Mouse (Mus musculus) left cerebral cortex, postnatal 14 days (tissue): Measurements from ENCODE around the gene Exoc4. TPM values are rescaled to one million over a fixed set of nuclear protein-coding genes. Genes with fewer than 3 reads are reported as not detected.

Experiments used
- DNase-seq, 2 experiments: peaks; one replicate each; pipeline ENCODE4 v3.0.0; 2021 to 2022; ENCODE audit warnings: low spot score in 2 of 2, mixed read lengths in 1 of 2
- intact Hi-C: fragments of 180-260 bp; cut with DNase I; formaldehyde crosslinking; loops from one replicate; pipeline ENCODE4 v1.15.1; 2025
- total RNA-seq, 2 experiments: library from RNA; stranded (reverse); gene quantifications; 2 replicates each; pipeline ENCODE4 v1.2.3; 2021

Exoc4 gene
- total RNA-seq, 2 experiments from 2014 or later: 74.2 to 74.8 TPM

- no peak for DNase-seq
- intact Hi-C loops: no loop called here
Measured at GRCm38 (mm10) chr6:33814386-33814785, 565.5 kb downstream of the Exoc4 start.

- no peak for DNase-seq
- intact Hi-C loops: no loop called here
Measured at GRCm38 (mm10) chr6:33823171-33823570, 574.3 kb downstream of the Exoc4 start.

- peak; percentile 62 to 65 for DNase-seq
- intact Hi-C loops: no loop called here
Measured at GRCm38 (mm10) chr6:33823777-33824302, 575.0 kb downstream of the Exoc4 start.

- peak in 1 of 2 experiments; percentile 52 for DNase-seq
- intact Hi-C loops: no loop called here
Measured at GRCm38 (mm10) chr6:33828499-33828898, 579.6 kb downstream of the Exoc4 start.

- DNase-seq: no peak
- intact Hi-C loops: no loop called here
Measured at GRCm38 (mm10) chr6:33829261-33829660, 580.4 kb downstream of the Exoc4 start.

- intact Hi-C loops: no loop called here
- DNase-seq: no peak
Measured at GRCm38 (mm10) chr6:33831276-33831675, 582.4 kb downstream of the Exoc4 start.

- intact Hi-C loops: no loop called here
Measured at GRCm38 (mm10) chr6:33832978-33833377, 584.1 kb downstream of the Exoc4 start.

GRCm38 (mm10) chr6:33836048-33836780, 587.3 kb downstream of the Exoc4 start:
- no peak for DNase-seq
- intact Hi-C loops: no loop called here

More at GRCm38 (mm10) chr6:33832978-33833377, 584.1 kb downstream of the Exoc4 start:
- DNase-seq: no peak

- intact Hi-C loops: no loop called here
- DNase-seq: no peak
Measured at GRCm38 (mm10) chr6:33842901-33843300, 594.0 kb downstream of the Exoc4 start.

- DNase-seq: no peak
- intact Hi-C loops: no loop called here
Measured at GRCm38 (mm10) chr6:33859049-33859448, 610.2 kb downstream of the Exoc4 start.

GRCm38 (mm10) chr6:33865752-33866151, 616.9 kb downstream of the Exoc4 start:
- intact Hi-C loops: no loop called here
- DNase-seq: no peak

GRCm38 (mm10) chr6:33866901-33867580, 618.2 kb downstream of the Exoc4 start:
- intact Hi-C loops: no loop called here
- DNase-seq: no peak

GRCm38 (mm10) chr6:33869251-33869650, 620.4 kb downstream of the Exoc4 start:
- intact Hi-C loops: no loop called here
- no peak for DNase-seq

- intact Hi-C loops: no loop called here
- DNase-seq: no peak
Measured at GRCm38 (mm10) chr6:33870468-33871142, 621.7 kb downstream of the Exoc4 start.

GRCm38 (mm10) chr6:33871286-33871685, 622.4 kb downstream of the Exoc4 start:
- intact Hi-C loops: no loop called here
- DNase-seq: no peak

GRCm38 (mm10) chr6:33872192-33872591, 623.3 kb downstream of the Exoc4 start:
- intact Hi-C loops: no loop called here
- DNase-seq: no peak

GRCm38 (mm10) chr6:33873000-33873399, 624.1 kb downstream of the Exoc4 start:
- DNase-seq: no peak
- intact Hi-C loops: no loop called here

GRCm38 (mm10) chr6:33874291-33875014, 625.6 kb downstream of the Exoc4 start:
- intact Hi-C loops: no loop called here
- DNase-seq: no peak

- intact Hi-C loops: no loop called here
- DNase-seq: no peak
Measured at GRCm38 (mm10) chr6:33884141-33884683, 635.3 kb downstream of the Exoc4 start.
